Mouse (Mus musculus) spleen, postnatal 14 days (tissue): Measurements from ENCODE around the gene Ifnl3.

Experiments used
- DNase-seq, 2 experiments: peaks; one replicate each; pipeline ENCODE4 v3.0.0; 2021 to 2022; ENCODE audit warnings: low spot score in 2 of 2

Gene Ifnl3

GRCm38 (mm10) chr7:28546649-28547048 is 24.0 kb downstream of the Ifnl3 start:
- no peak for DNase-seq

GRCm38 (mm10) chr7:28547154-28547553 is 24.5 kb downstream of the Ifnl3 start, which contains the start of gene Nccrp1:
Gene Nccrp1, minus strand, starts transcription at chr7:28547254.
- DNase-seq, result no peak

- DNase-seq, result no peak
Observed at GRCm38 (mm10) chr7:28547628-28548027, 25.0 kb downstream of the Ifnl3 start.

GRCm38 (mm10) chr7:28553076-28553475 is 30.4 kb downstream of the Ifnl3 start:
- DNase-seq, result no peak

GRCm38 (mm10) chr7:28555939-28556535 is 33.4 kb downstream of the Ifnl3 start:
- no peak for DNase-seq

GRCm38 (mm10) chr7:28557069-28557468 is 34.4 kb downstream of the Ifnl3 start:
- DNase-seq, result no peak

- no peak for DNase-seq
Observed at GRCm38 (mm10) chr7:28557708-28558107, 35.1 kb downstream of the Ifnl3 start.

- no peak for DNase-seq
Observed at GRCm38 (mm10) chr7:28558486-28558885, 35.9 kb downstream of the Ifnl3 start.

GRCm38 (mm10) chr7:28560856-28561255 is 38.2 kb downstream of the Ifnl3 start:
- no peak for DNase-seq

- DNase-seq, result no peak
Observed at GRCm38 (mm10) chr7:28561967-28562366, 39.3 kb downstream of the Ifnl3 start.

GRCm38 (mm10) chr7:28562371-28562770 is 39.7 kb downstream of the Ifnl3 start:
- no peak for DNase-seq

GRCm38 (mm10) chr7:28562951-28563350 is 40.3 kb downstream of the Ifnl3 start:
- DNase-seq, result no peak

GRCm38 (mm10) chr7:28565407-28565806 is 42.8 kb downstream of the Ifnl3 start:
- DNase-seq, result no peak

- DNase-seq, result no peak
Observed at GRCm38 (mm10) chr7:28567539-28567938, 44.9 kb downstream of the Ifnl3 start.

- peak in 1 of 2 experiments; percentile 58 for DNase-seq
Observed at GRCm38 (mm10) chr7:28568253-28568652, 45.6 kb downstream of the Ifnl3 start.

GRCm38 (mm10) chr7:28570291-28570981 is 47.8 kb downstream of the Ifnl3 start:
- DNase-seq, result no peak

GRCm38 (mm10) chr7:28570982-28571682 is 48.5 kb downstream of the Ifnl3 start:
- DNase-seq, result no peak

GRCm38 (mm10) chr7:28572689-28573088 is 50.1 kb downstream of the Ifnl3 start:
- no peak for DNase-seq

GRCm38 (mm10) chr7:28573236-28573635 is 50.6 kb downstream of the Ifnl3 start:
- no peak for DNase-seq
